Mouse (Mus musculus) G1E (cell line): ENCODE measurements around the gene Ak7. TPM values are rescaled to one million over a fixed set of nuclear protein-coding genes. Genes with fewer than 3 reads are reported as not detected.
A peak's percentile ranks its signal among the peaks of the same experiment; 100 is the strongest.

Experiments used
- ATAC-seq: 2 replicates; pipeline ENCODE4 v1.8.0; 2016; ENCODE audit warnings: mild to moderate bottlenecking; ENCODE audit not compliant: insufficient number of reproducible peaks, poor library complexity, low FRiP score, severe bottlenecking; ENCODE audit errors: extremely low read depth
- DNase-seq: peaks from one replicate; pipeline ENCODE4 v3.0.0; 2012; ENCODE audit warnings: low spot score
- H3K27me3 ChIP-seq: 2 replicates; pipeline ENCODE4 v1.6.1; 2012; ENCODE audit warnings: mild to moderate bottlenecking, low read length, inconsistent platforms; ENCODE audit not compliant: insufficient read depth
- H3K36me3 ChIP-seq: replicated peaks from 2 replicates; pipeline ENCODE3; 2012; ENCODE audit warnings: mild to moderate bottlenecking, inconsistent platforms
- H3K4me1 ChIP-seq: 2 replicates; pipeline ENCODE4 v1.6.1; 2012; ENCODE audit warnings: low read depth, low read length, inconsistent platforms, mixed read lengths; ENCODE audit not compliant: insufficient read depth
- H3K4me3 ChIP-seq: 2 replicates; pipeline ENCODE4 v1.5.1; 2012; ENCODE audit warnings: low read depth, mild to moderate bottlenecking, inconsistent platforms, low read length, moderate library complexity, mixed read lengths
- H3K9me3 ChIP-seq: replicated peaks from 2 replicates; pipeline ENCODE4 v1.6.1; 2012; ENCODE audit warnings: inconsistent platforms
- CTCF ChIP-seq: IDR thresholded peaks from 2 replicates; pipeline ENCODE4 v1.5.1; 2012; ENCODE audit warnings: low read depth, low read length, inconsistent platforms, mixed read lengths
- GATA1 ChIP-seq: IDR thresholded peaks from 2 replicates; pipeline ENCODE4 v1.6.1; 2012; ENCODE audit warnings: borderline replicate concordance, low read length, inconsistent platforms, mixed read lengths
- GATA2 ChIP-seq: IDR thresholded peaks from 2 replicates; pipeline ENCODE4 v1.6.1; 2012; ENCODE audit warnings: low read depth, low read length, inconsistent platforms, borderline replicate concordance
- POLR2AphosphoS5 ChIP-seq: IDR thresholded peaks from 2 replicates; pipeline ENCODE4 v1.6.1; 2012; ENCODE audit warnings: low read depth, low read length, inconsistent platforms; ENCODE audit not compliant: insufficient replicate concordance
- TAL1 ChIP-seq: conservative IDR thresholded peaks from 2 replicates; pipeline ENCODE4 v1.6.1; 2012; ENCODE audit warnings: low read depth, low read length, inconsistent platforms, mixed read lengths
- polyA plus RNA-seq: library from polyadenylated mRNA; stranded (reverse); fragments of >175 nt; gene quantifications from 2 replicates; pipeline ENCODE4 v1.2.3, GENCODE M21; 2012
- total RNA-seq, 2 experiments: library from RNA; stranded (forward) in 1 of 2; stranded (reverse) in 1 of 2; fragments of 200-1000 nt in 1 of 2; fragments of >200 nt in 1 of 2; fragmentation: Nextera tagmentation in 1 of 2; gene quantifications; 2 replicates each; pipeline ENCODE4 v1.2.3; 2014 to 2017

The Ak7 gene
- total and polyA plus RNA-seq, 3 experiments: 0.18 to 1.4 (median 0.44) TPM

GRCm38 (mm10) chr12:105823472-105823871 lies 117.7 kb downstream of the Ak7 start:
- no peak for ATAC-seq

GRCm38 (mm10) chr12:105824743-105825142 lies 119.0 kb downstream of the Ak7 start:
- Histone ChIP-seq H3K9me3 (no peaks in the 10 kb centered on the region), H3K36me3 (peaks cover 94% of the 10 kb centered on the region), H3K4me1 (peaks cover 54% of the 10 kb centered on the region), H3K4me3 (no peak overlapping the region; the same call in 1 of the 2 replicates), H3K27me3 (no peaks in the 10 kb centered on the region)
- TF ChIP-seq TAL1: peak; percentile 75
- no peak for TF ChIP-seq CTCF
- DNase-seq (peak; percentile 66), ATAC-seq (peak; percentile 93)

More at GRCm38 (mm10) chr12:105823472-105823871, 117.7 kb downstream of the Ak7 start:
- Histone ChIP-seq H3K9me3 (no peaks in the 10 kb centered on the region), H3K4me1 (peaks cover 54% of the 10 kb centered on the region), H3K27me3 (no peaks in the 10 kb centered on the region), H3K4me3 (no peak overlapping the region), H3K36me3 (peaks cover 94% of the 10 kb centered on the region)
- DNase-seq: no peak
- no peak for TF ChIP-seq GATA1
- no peak for TF ChIP-seq POLR2AphosphoS5
- no peak for TF ChIP-seq TAL1
- TF ChIP-seq CTCF: no peak
- TF ChIP-seq GATA2: no peak

GRCm38 (mm10) chr12:105825266-105825665 lies 119.5 kb downstream of the Ak7 start:
- ATAC-seq (no peak), DNase-seq (no peak)
- Histone ChIP-seq H3K4me3 (no peak overlapping the region), H3K27me3 (no peaks in the 10 kb centered on the region), H3K36me3 (peaks cover 94% of the 10 kb centered on the region), H3K4me1 (peaks cover 55% of the 10 kb centered on the region), H3K9me3 (no peaks in the 10 kb centered on the region)
- no peak for TF ChIP-seq POLR2AphosphoS5
- TF ChIP-seq CTCF: no peak
- no peak for TF ChIP-seq GATA2
- TF ChIP-seq GATA1: no peak
- no peak for TF ChIP-seq TAL1

Other genes starting within 250 kb of the Ak7 start
- gene Bdkrb2, start 142.8 kb upstream of the Ak7 start, total RNA-seq (2014; fragmentation: Nextera tagmentation): not detected in 2 replicates
- 0.05 and 0.06 TPM in 2 replicates for gene Bdkrb2, start 142.8 kb upstream of the Ak7 start, total RNA-seq (2017)
- 0.01 TPM in 1 of 2 replicates, not detected in the other for gene Bdkrb2, start 142.8 kb upstream of the Ak7 start, polyA plus RNA-seq
- not detected in 2 replicates for gene Bdkrb1, start 102.9 kb upstream of the Ak7 start, total RNA-seq (2014; fragmentation: Nextera tagmentation)
- not detected in 2 replicates for gene Bdkrb1, start 102.9 kb upstream of the Ak7 start, total RNA-seq (2017)
- not detected in 2 replicates for gene Bdkrb1, start 102.9 kb upstream of the Ak7 start, polyA plus RNA-seq
- gene Gskip, start 21.1 kb upstream of the Ak7 start, total RNA-seq (2014; fragmentation: Nextera tagmentation): 34.6 and 37.2 TPM in 2 replicates
- gene Gskip, start 21.1 kb upstream of the Ak7 start, total RNA-seq (2017): 37.2 and 38.9 TPM in 2 replicates
- gene Gskip, start 21.1 kb upstream of the Ak7 start, polyA plus RNA-seq: 2.9 and 3.3 TPM in 2 replicates
- gene Atg2b, start 20.8 kb upstream of the Ak7 start, total RNA-seq (2014; fragmentation: Nextera tagmentation): 128 and 135 TPM in 2 replicates
- gene Atg2b, start 20.8 kb upstream of the Ak7 start, total RNA-seq (2017): 59.3 and 62.0 TPM in 2 replicates
- 21.1 and 22.0 TPM in 2 replicates for gene Atg2b, start 20.8 kb upstream of the Ak7 start, polyA plus RNA-seq
- gene Papola, start 78.7 kb downstream of the Ak7 start, total RNA-seq (2014; fragmentation: Nextera tagmentation): 625 and 650 TPM in 2 replicates
- 232 and 258 TPM in 2 replicates for gene Papola, start 78.7 kb downstream of the Ak7 start, total RNA-seq (2017)
- gene Papola, start 78.7 kb downstream of the Ak7 start, polyA plus RNA-seq: 661 and 673 TPM in 2 replicates